Mouse (Mus musculus): ENCODE measurements around the gene H2afv. TPM values are rescaled to one million over a fixed set of nuclear protein-coding genes. Genes with fewer than 3 reads are reported as not detected.

Gene H2afv
- total RNA-seq, 2 experiments from 2014 or later, result 84.9 to 92.0 TPM

GRCm38 (mm10) chr11:6390376-6391053, 53.7 kb downstream of the H2afv start:
- DNase-seq, result no peak

- DNase-seq, result peak; percentile 49
Measured at GRCm38 (mm10) chr11:6389483-6389921, 54.7 kb downstream of the H2afv start.

GRCm38 (mm10) chr11:6388726-6389413, 55.4 kb downstream of the H2afv start, which contains the start of gene Zmiz2:
Gene Zmiz2, plus strand, starts transcription at chr11:6389074.
- DNase-seq, result peak; percentile 98

- DNase-seq, result no peak
Measured at GRCm38 (mm10) chr11:6388126-6388725, 56.0 kb downstream of the H2afv start.

GRCm38 (mm10) chr11:6380916-6381315, 63.3 kb downstream of the H2afv start:
- no peak for DNase-seq

Small RNA genes lying within 50 kb of the gene (microRNA-seq; reads per million reads assigned to microRNA genes)
- gene Gm22123 (not detected), gene Mir7651 (not detected)

Other genes with a start within 250 kb of the H2afv start
- gene A730071L15Rik, start 244.4 kb downstream of the H2afv start, total RNA-seq (2021), result under 1 TPM; 0.21 to 0.24 TPM
- 10 to 100 TPM; 45.8 to 52.3 TPM for gene Nudcd3, start 244.0 kb downstream of the H2afv start, total RNA-seq (2021)
- gene Npc1l1, start 214.3 kb downstream of the H2afv start, total RNA-seq (2021), result not detected
- gene Ddx56, start 176.7 kb downstream of the H2afv start, total RNA-seq (2021), result 10 to 100 TPM; 49.8 to 52.7 TPM
- gene Tmed4, start 169.6 kb downstream of the H2afv start, total RNA-seq (2021), result 10 to 100 TPM; 83.3 to 86.5 TPM
- 100 to 1,000 TPM; 854 to 941 TPM for gene Ogdh, start 152.8 kb downstream of the H2afv start, total RNA-seq (2021)
- gene Zmiz2, start 55.4 kb downstream of the H2afv start, total RNA-seq (2021), result 10 to 100 TPM; 38.4 to 48.2 TPM
- gene Ppia, start 29.0 kb downstream of the H2afv start, total RNA-seq (2021), result 1,000 to 10,000 TPM; 1,588 to 1,631 TPM
- gene Purb, start 31.5 kb upstream of the H2afv start, total RNA-seq (2021), result 10 to 100 TPM; 62.7 to 71.0 TPM
- gene Myo1g, start 76.5 kb upstream of the H2afv start, total RNA-seq (2021), result 1 to 10 TPM; 6.3 to 6.5 TPM
- gene Ccm2, start 102.4 kb upstream of the H2afv start, total RNA-seq (2021), result 10 to 100 TPM; 46.4 to 47.5 TPM
- 1 to 10 TPM; 4.2 to 5.7 TPM for gene Nacad, start 161.6 kb upstream of the H2afv start, total RNA-seq (2021)
- 10 to 100 TPM; 86.9 to 95.1 TPM for gene Tbrg4, start 181.6 kb upstream of the H2afv start, total RNA-seq (2021)
- gene Wap, start 194.2 kb upstream of the H2afv start, total RNA-seq (2021), result not detected
- 1 to 10 TPM; 7.6 to 9.8 TPM for gene Ramp3, start 214.1 kb upstream of the H2afv start, total RNA-seq (2021)